Mouse (Mus musculus): ENCODE data around the gene Usp38. TPM values are rescaled to one million over a fixed set of nuclear protein-coding genes. Genes with fewer than 3 reads are reported as not detected.
"Not testable (repeated sequence)": the region's sequence is repeated elsewhere in the genome, so short reads cannot be mapped to it uniquely, and the experiment has no call there.

The Usp38 gene
- 13.6 and 14.5 TPM in 2 replicates for polyA plus RNA-seq (2015; fragmentation: Nextera tagmentation; extraction: Ambion mirVana)

- peak; percentile 97 for ATAC-seq (replicated peaks; ENCODE audit: extremely low read depth, insufficient read depth, low FRiP score)
- Histone ChIP-seq H3K27ac (ENCODE audit: low read length) (peak within 1 kb of the TSS; percentile 96), H3K4me1 (ENCODE audit: control insufficient read depth, insufficient read depth, low read length) (peaks cover 29% of the 10 kb centered on the region), H3K36me3 (ENCODE audit: control insufficient read depth, insufficient read depth) (no peaks in the 10 kb centered on the region), H3K4me3 (ENCODE audit: low read length) (peak within 1 kb of the TSS; percentile 69), H3K9ac (ENCODE audit: low read length) (peak within 1 kb of the TSS; percentile 86), H3K9me3 (replicated peaks; ENCODE audit: control insufficient read depth, low read length) (no peaks in the 10 kb centered on the region), H3K4me2 (ENCODE audit: low read depth, low read length) (peak within 1 kb of the TSS; percentile 98), H3K27me3 (ENCODE audit: control insufficient read depth, insufficient read depth, low read length) (no peaks in the 10 kb centered on the region)
- WGBS = 3% methylated on average over 57 of the region's 57 CpGs
Observed at GRCm38 (mm10) chr8:81014789-81015699, at the start of gene Usp38. Gene Usp38, minus strand, starts transcription at chr8:81014928.

GRCm38 (mm10) chr8:81062566-81062965, 47.8 kb upstream of the Usp38 start:
- 47% methylated on average over 3 of the region's 3 CpGs for WGBS
- no peak for ATAC-seq (replicated peaks; ENCODE audit: extremely low read depth, insufficient read depth, low FRiP score)
- no peaks in the 10 kb centered on the region for H3K36me3 ChIP-seq (ENCODE audit: control insufficient read depth, insufficient read depth)
- no peak overlapping the region for H3K9ac ChIP-seq (ENCODE audit: low read length)
- H3K27ac ChIP-seq (ENCODE audit: low read length) = no peak overlapping the region
- H3K27me3 ChIP-seq (ENCODE audit: control insufficient read depth, insufficient read depth, low read length) = no peaks in the 10 kb centered on the region
- no peaks in the 10 kb centered on the region for H3K9me3 ChIP-seq (replicated peaks; ENCODE audit: control insufficient read depth, low read length)
- H3K4me1 ChIP-seq (ENCODE audit: control insufficient read depth, insufficient read depth, low read length) = no peaks in the 10 kb centered on the region
- no peak overlapping the region for H3K4me3 ChIP-seq (ENCODE audit: low read length)
- H3K4me2 ChIP-seq (ENCODE audit: low read depth, low read length) = no peak overlapping the region

GRCm38 (mm10) chr8:81061950-81062349, 47.2 kb upstream of the Usp38 start:
- H3K4me3 ChIP-seq (ENCODE audit: low read length) = no peak overlapping the region
- no peaks in the 10 kb centered on the region for H3K4me1 ChIP-seq (ENCODE audit: control insufficient read depth, insufficient read depth, low read length)
- H3K9ac ChIP-seq (ENCODE audit: low read length) = no peak overlapping the region
- no peaks in the 10 kb centered on the region for H3K36me3 ChIP-seq (ENCODE audit: control insufficient read depth, insufficient read depth)
- H3K27ac ChIP-seq (ENCODE audit: low read length) = no peak overlapping the region
- H3K4me2 ChIP-seq (ENCODE audit: low read depth, low read length) = no peak overlapping the region
- no peak for ATAC-seq (replicated peaks; ENCODE audit: extremely low read depth, insufficient read depth, low FRiP score)
- no peaks in the 10 kb centered on the region for H3K27me3 ChIP-seq (ENCODE audit: control insufficient read depth, insufficient read depth, low read length)
- WGBS = 14% methylated on average over 3 of the region's 3 CpGs
- no peaks in the 10 kb centered on the region for H3K9me3 ChIP-seq (replicated peaks; ENCODE audit: control insufficient read depth, low read length)

- no peaks in the 10 kb centered on the region for H3K4me1 ChIP-seq (ENCODE audit: control insufficient read depth, insufficient read depth, low read length)
- H3K36me3 ChIP-seq (ENCODE audit: control insufficient read depth, insufficient read depth) = no peaks in the 10 kb centered on the region
- no peak overlapping the region for H3K4me2 ChIP-seq (ENCODE audit: low read depth, low read length)
- WGBS = 33% methylated on average over 3 of the region's 3 CpGs
- no peaks in the 10 kb centered on the region for H3K27me3 ChIP-seq (ENCODE audit: control insufficient read depth, insufficient read depth, low read length)
- H3K9me3 ChIP-seq (replicated peaks; ENCODE audit: control insufficient read depth, low read length) = no peaks in the 10 kb centered on the region
- no peak overlapping the region for H3K9ac ChIP-seq (ENCODE audit: low read length)
- H3K4me3 ChIP-seq (ENCODE audit: low read length) = no peak overlapping the region
- ATAC-seq (replicated peaks; ENCODE audit: extremely low read depth, insufficient read depth, low FRiP score) = no peak
- no peak overlapping the region for H3K27ac ChIP-seq (ENCODE audit: low read length)
Observed at GRCm38 (mm10) chr8:81044201-81044600, 29.5 kb upstream of the Usp38 start.

GRCm38 (mm10) chr8:81027991-81028390, 13.3 kb upstream of the Usp38 start:
- H3K4me2 ChIP-seq (ENCODE audit: low read depth, low read length) = no peak overlapping the region
- WGBS = 21% methylated on average over 2 of the region's 2 CpGs
- H3K9ac ChIP-seq (ENCODE audit: low read length) = no peak overlapping the region
- no peak for ATAC-seq (replicated peaks; ENCODE audit: extremely low read depth, insufficient read depth, low FRiP score)
- H3K9me3 ChIP-seq (replicated peaks; ENCODE audit: control insufficient read depth, low read length) = peaks cover 17% of the 10 kb centered on the region
- no peak overlapping the region for H3K27ac ChIP-seq (ENCODE audit: low read length)
- H3K27me3 ChIP-seq (ENCODE audit: control insufficient read depth, insufficient read depth, low read length) = no peaks in the 10 kb centered on the region
- no peaks in the 10 kb centered on the region for H3K4me1 ChIP-seq (ENCODE audit: control insufficient read depth, insufficient read depth, low read length)
- H3K36me3 ChIP-seq (ENCODE audit: control insufficient read depth, insufficient read depth) = no peaks in the 10 kb centered on the region
- no peak overlapping the region for H3K4me3 ChIP-seq (ENCODE audit: low read length)

- H3K27me3 ChIP-seq (ENCODE audit: control insufficient read depth, insufficient read depth, low read length); H3K9ac ChIP-seq (ENCODE audit: low read length); H3K4me2 ChIP-seq (ENCODE audit: low read depth, low read length); H3K36me3 ChIP-seq (ENCODE audit: control insufficient read depth, insufficient read depth); H3K27ac ChIP-seq (ENCODE audit: low read length); H3K4me3 ChIP-seq (ENCODE audit: low read length); ATAC-seq (replicated peaks; ENCODE audit: extremely low read depth, insufficient read depth, low FRiP score); H3K9me3 ChIP-seq (replicated peaks; ENCODE audit: control insufficient read depth, low read length): not testable (repeated sequence)
- 83% methylated on average over 8 of the region's 8 CpGs for WGBS
- peaks cover 11% of the 10 kb centered on the region for H3K4me1 ChIP-seq (ENCODE audit: control insufficient read depth, insufficient read depth, low read length)
Observed at GRCm38 (mm10) chr8:81017548-81017947, 2.8 kb upstream of the Usp38 start.

GRCm38 (mm10) chr8:81013811-81014530, 757 bp downstream of the Usp38 start:
- Histone ChIP-seq H3K4me3 (ENCODE audit: low read length) (peak overlapping the region; percentile 69), H3K4me2 (ENCODE audit: low read depth, low read length) (peak overlapping the region; percentile 98), H3K27me3 (ENCODE audit: control insufficient read depth, insufficient read depth, low read length) (no peaks in the 10 kb centered on the region), H3K36me3 (ENCODE audit: control insufficient read depth, insufficient read depth) (peaks cover 4% of the 10 kb centered on the region), H3K4me1 (ENCODE audit: control insufficient read depth, insufficient read depth, low read length) (peaks cover 29% of the 10 kb centered on the region), H3K27ac (ENCODE audit: low read length) (peak overlapping the region; percentile 80), H3K9me3 (replicated peaks; ENCODE audit: control insufficient read depth, low read length) (no peaks in the 10 kb centered on the region), H3K9ac (ENCODE audit: low read length) (peak overlapping the region; percentile 78)
- 1% methylated on average over 45 of the region's 45 CpGs for WGBS
- ATAC-seq (replicated peaks; ENCODE audit: extremely low read depth, insufficient read depth, low FRiP score) = peak; percentile 1; the same call in 1 of the 2 replicates

GRCm38 (mm10) chr8:81012699-81013098, 2.0 kb downstream of the Usp38 start:
- H3K9ac ChIP-seq (ENCODE audit: low read length) = peak overlapping the region; percentile 78
- 53% methylated on average over 2 of the region's 2 CpGs for WGBS
- no peak overlapping the region for H3K27ac ChIP-seq (ENCODE audit: low read length)
- H3K4me3 ChIP-seq (ENCODE audit: low read length) = peak overlapping the region; percentile 69
- H3K9me3 ChIP-seq (replicated peaks; ENCODE audit: control insufficient read depth, low read length) = no peaks in the 10 kb centered on the region
- peak overlapping the region; percentile 98 for H3K4me2 ChIP-seq (ENCODE audit: low read depth, low read length)
- no peak for ATAC-seq (replicated peaks; ENCODE audit: extremely low read depth, insufficient read depth, low FRiP score)
- H3K4me1 ChIP-seq (ENCODE audit: control insufficient read depth, insufficient read depth, low read length) = peaks cover 29% of the 10 kb centered on the region
- H3K36me3 ChIP-seq (ENCODE audit: control insufficient read depth, insufficient read depth) = peaks cover 9% of the 10 kb centered on the region
- H3K27me3 ChIP-seq (ENCODE audit: control insufficient read depth, insufficient read depth, low read length) = no peaks in the 10 kb centered on the region

Measured in heart, embryonic 16.5 days (tissue).